Mouse (Mus musculus): ENCODE measurements around the gene Ybx1. TPM values are rescaled to one million over a fixed set of nuclear protein-coding genes. Genes with fewer than 3 reads are reported as not detected.
A peak's percentile ranks its signal among the peaks of the same experiment; 100 is the strongest.
"Not testable (repeated sequence)": the region's sequence is repeated elsewhere in the genome, so short reads cannot be mapped to it uniquely, and the experiment has no call there.

The Ybx1 gene
- polyA plus RNA-seq, 1 experiment from 2014 or later: 346 TPM

GRCm38 (mm10) chr4:119284861-119285260 lies 9.5 kb downstream of the Ybx1 start:
- no peak overlapping the region for H3K9ac ChIP-seq (ENCODE audit: low read length)
- no peaks in the 10 kb centered on the region for H3K9me3 ChIP-seq (replicated peaks; ENCODE audit: control insufficient read depth, low read length)
- H3K4me1 ChIP-seq (ENCODE audit: control insufficient read depth, insufficient read depth, low read length): peaks cover 14% of the 10 kb centered on the region; the same call in 1 of the 2 replicates
- ATAC-seq (ENCODE audit: insufficient read depth, low FRiP score): no peak
- H3K27me3 ChIP-seq (ENCODE audit: control insufficient read depth, insufficient read depth, low read length): no peaks in the 10 kb centered on the region
- no peak overlapping the region for H3K27ac ChIP-seq (ENCODE audit: low read length)
- 60% methylated on average over 1 of the region's 1 CpGs for WGBS
- peaks cover 20% of the 10 kb centered on the region for H3K36me3 ChIP-seq (ENCODE audit: control insufficient read depth, insufficient read depth, low read length)
- H3K4me2 ChIP-seq (ENCODE audit: low read depth, low read length): no peak overlapping the region
- no peak overlapping the region for H3K4me3 ChIP-seq (replicated peaks; ENCODE audit: low read length)

DNA sequence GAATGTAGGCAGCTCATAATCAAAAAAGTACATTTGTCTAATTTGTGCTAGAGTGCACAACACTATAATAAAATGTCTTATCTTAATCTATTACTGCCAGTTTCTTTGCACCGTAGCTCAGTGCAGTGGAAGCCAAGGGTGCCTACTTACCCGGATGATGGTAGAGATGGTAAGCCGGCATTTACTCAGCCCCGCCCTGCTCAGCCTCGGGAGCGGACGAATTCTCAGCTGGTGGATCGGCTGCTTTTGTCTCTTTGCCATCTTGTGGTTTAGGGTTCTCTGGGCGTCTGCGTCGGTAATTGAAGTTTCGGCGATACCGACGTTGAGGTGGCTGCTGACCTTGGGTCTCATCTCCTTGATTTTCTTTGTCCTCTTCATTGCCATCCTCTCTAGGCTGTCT lies 15.6 kb downstream of the Ybx1 start:
- not testable (repeated sequence) for H3K9me3 ChIP-seq (replicated peaks; ENCODE audit: control insufficient read depth, low read length); H3K27ac ChIP-seq (ENCODE audit: low read length); H3K4me2 ChIP-seq (ENCODE audit: low read depth, low read length); H3K4me1 ChIP-seq (ENCODE audit: control insufficient read depth, insufficient read depth, low read length); H3K27me3 ChIP-seq (ENCODE audit: control insufficient read depth, insufficient read depth, low read length); H3K4me3 ChIP-seq (replicated peaks; ENCODE audit: low read length); ATAC-seq (ENCODE audit: insufficient read depth, low FRiP score); H3K9ac ChIP-seq (ENCODE audit: low read length)
- 83% methylated on average over 15 of the region's 15 CpGs for WGBS
- peaks cover 37% of the 10 kb centered on the region for H3K36me3 ChIP-seq (ENCODE audit: control insufficient read depth, insufficient read depth, low read length)

DNA sequence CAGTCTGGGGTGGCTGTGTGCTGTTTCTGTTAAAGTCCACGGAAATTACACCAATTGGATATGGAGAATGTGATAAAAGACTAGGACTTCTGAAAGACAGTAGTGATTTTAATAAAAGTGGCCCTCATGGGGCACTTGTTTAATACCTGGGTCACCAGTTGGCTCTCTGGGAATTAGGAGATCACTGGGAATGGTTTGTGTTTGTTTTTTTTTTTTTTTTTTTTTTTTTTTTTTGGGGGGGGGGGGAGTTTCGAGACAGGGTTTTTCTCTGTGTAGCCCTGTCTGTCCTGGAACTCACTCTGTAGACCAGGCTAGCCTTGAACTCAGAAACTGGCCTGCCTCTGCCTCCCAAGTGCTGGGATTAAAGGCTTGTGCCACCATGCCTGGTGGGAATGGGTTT lies 18.7 kb downstream of the Ybx1 start:
- 67% methylated on average over 2 of the region's 2 CpGs for WGBS
- Histone ChIP-seq H3K9ac (ENCODE audit: low read length) (no peak overlapping the region), H3K4me1 (ENCODE audit: control insufficient read depth, insufficient read depth, low read length) (no peaks in the 10 kb centered on the region), H3K4me2 (ENCODE audit: low read depth, low read length) (no peak overlapping the region), H3K4me3 (replicated peaks; ENCODE audit: low read length) (no peak overlapping the region), H3K27me3 (ENCODE audit: control insufficient read depth, insufficient read depth, low read length) (no peaks in the 10 kb centered on the region), H3K27ac (ENCODE audit: low read length) (no peak overlapping the region), H3K36me3 (ENCODE audit: control insufficient read depth, insufficient read depth, low read length) (peaks cover 37% of the 10 kb centered on the region), H3K9me3 (replicated peaks; ENCODE audit: control insufficient read depth, low read length) (no peaks in the 10 kb centered on the region)
- ATAC-seq (ENCODE audit: insufficient read depth, low FRiP score): no peak

DNA sequence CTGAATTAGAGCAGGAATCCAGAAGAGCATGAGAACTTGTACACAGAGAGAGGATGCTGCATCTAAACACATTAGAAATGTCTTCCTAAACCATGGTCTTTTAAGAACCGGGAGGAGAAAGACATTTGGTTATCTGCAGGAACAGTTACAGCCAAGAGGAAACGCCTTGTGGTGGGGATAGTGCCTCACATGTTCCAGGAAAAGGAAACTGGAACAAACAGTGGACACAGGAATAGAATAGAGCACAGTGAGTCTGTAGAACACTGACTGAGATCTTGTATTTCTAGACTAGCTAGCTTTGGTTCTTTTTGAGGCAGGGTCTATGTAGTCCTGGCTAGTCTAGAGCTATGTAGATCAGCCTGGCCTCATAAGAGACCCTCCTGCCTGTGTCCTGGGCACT lies 19.2 kb downstream of the Ybx1 start:
- Histone ChIP-seq H3K36me3 (ENCODE audit: control insufficient read depth, insufficient read depth, low read length) (peaks cover 35% of the 10 kb centered on the region), H3K9me3 (replicated peaks; ENCODE audit: control insufficient read depth, low read length) (no peaks in the 10 kb centered on the region), H3K9ac (ENCODE audit: low read length) (no peak overlapping the region), H3K4me1 (ENCODE audit: control insufficient read depth, insufficient read depth, low read length) (no peaks in the 10 kb centered on the region), H3K4me2 (ENCODE audit: low read depth, low read length) (no peak overlapping the region), H3K4me3 (replicated peaks; ENCODE audit: low read length) (no peak overlapping the region), H3K27ac (ENCODE audit: low read length) (no peak overlapping the region), H3K27me3 (ENCODE audit: control insufficient read depth, insufficient read depth, low read length) (no peaks in the 10 kb centered on the region)
- ATAC-seq (ENCODE audit: insufficient read depth, low FRiP score): no peak
- 74% methylated on average over 2 of the region's 2 CpGs for WGBS

- 70% methylated on average over 1 of the region's 1 CpGs for WGBS
- Histone ChIP-seq H3K36me3 (ENCODE audit: control insufficient read depth, insufficient read depth, low read length) (peaks cover 32% of the 10 kb centered on the region), H3K4me3 (replicated peaks; ENCODE audit: low read length) (no peak overlapping the region), H3K9me3 (replicated peaks; ENCODE audit: control insufficient read depth, low read length) (no peaks in the 10 kb centered on the region), H3K9ac (ENCODE audit: low read length) (no peak overlapping the region), H3K4me2 (ENCODE audit: low read depth, low read length) (no peak overlapping the region), H3K27ac (ENCODE audit: low read length) (no peak overlapping the region), H3K4me1 (ENCODE audit: control insufficient read depth, insufficient read depth, low read length) (no peaks in the 10 kb centered on the region), H3K27me3 (ENCODE audit: control insufficient read depth, insufficient read depth, low read length) (no peaks in the 10 kb centered on the region)
- ATAC-seq (ENCODE audit: insufficient read depth, low FRiP score): 0 out of 2 replicates have a peak, but pooled peaks have one; percentile 44
Measured at GRCm38 (mm10) chr4:119274627-119275026, 19.8 kb downstream of the Ybx1 start.

- ATAC-seq (ENCODE audit: insufficient read depth, low FRiP score): no peak
- Histone ChIP-seq H3K4me1 (ENCODE audit: control insufficient read depth, insufficient read depth, low read length) (no peaks in the 10 kb centered on the region), H3K4me2 (ENCODE audit: low read depth, low read length) (no peak overlapping the region), H3K9ac (ENCODE audit: low read length) (no peak overlapping the region), H3K36me3 (ENCODE audit: control insufficient read depth, insufficient read depth, low read length) (peaks cover 9% of the 10 kb centered on the region), H3K9me3 (replicated peaks; ENCODE audit: control insufficient read depth, low read length) (no peaks in the 10 kb centered on the region), H3K27me3 (ENCODE audit: control insufficient read depth, insufficient read depth, low read length) (no peaks in the 10 kb centered on the region), H3K4me3 (replicated peaks; ENCODE audit: low read length) (no peak overlapping the region), H3K27ac (ENCODE audit: low read length) (no peak overlapping the region)
- whole genome bisulfite sequencing: 66% methylated on average over 13 of the region's 13 CpGs
Measured at GRCm38 (mm10) chr4:119266606-119267005, 27.8 kb downstream of the Ybx1 start.

- WGBS: 58% methylated on average over 3 of the region's 3 CpGs
- Histone ChIP-seq H3K4me1 (ENCODE audit: control insufficient read depth, insufficient read depth, low read length) (no peaks in the 10 kb centered on the region), H3K27me3 (ENCODE audit: control insufficient read depth, insufficient read depth, low read length) (no peaks in the 10 kb centered on the region), H3K4me3 (replicated peaks; ENCODE audit: low read length) (no peak overlapping the region), H3K9me3 (replicated peaks; ENCODE audit: control insufficient read depth, low read length) (no peaks in the 10 kb centered on the region), H3K27ac (ENCODE audit: low read length) (no peak overlapping the region), H3K9ac (ENCODE audit: low read length) (no peak overlapping the region), H3K4me2 (ENCODE audit: low read depth, low read length) (no peak overlapping the region), H3K36me3 (ENCODE audit: control insufficient read depth, insufficient read depth, low read length) (no peaks in the 10 kb centered on the region)
- ATAC-seq (ENCODE audit: insufficient read depth, low FRiP score): no peak
Measured at GRCm38 (mm10) chr4:119263459-119263858, 30.9 kb downstream of the Ybx1 start.

DNA sequence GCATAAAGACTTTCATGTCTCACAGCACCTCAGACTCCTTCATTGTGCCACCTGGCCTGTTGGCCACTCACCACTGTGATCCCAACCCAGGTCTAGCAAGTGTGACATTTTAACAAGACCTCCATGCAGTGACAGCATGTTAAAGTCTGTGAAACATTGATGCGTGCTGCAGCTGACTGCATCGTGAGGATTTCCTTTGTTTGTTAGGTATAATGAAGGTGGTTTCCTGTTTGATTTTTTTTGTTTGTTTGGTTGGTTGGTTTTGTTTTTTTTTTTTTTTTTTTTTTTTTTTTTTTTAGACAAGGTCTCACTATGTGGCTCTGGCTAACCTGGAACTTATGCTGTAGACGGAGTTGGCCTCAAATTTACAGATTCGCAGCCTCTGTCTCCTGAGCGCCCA lies 31.9 kb downstream of the Ybx1 start:
- Histone ChIP-seq H3K36me3 (ENCODE audit: control insufficient read depth, insufficient read depth, low read length) (no peaks in the 10 kb centered on the region), H3K27ac (ENCODE audit: low read length) (no peak overlapping the region), H3K9ac (ENCODE audit: low read length) (no peak overlapping the region), H3K4me2 (ENCODE audit: low read depth, low read length) (no peak overlapping the region), H3K4me3 (replicated peaks; ENCODE audit: low read length) (no peak overlapping the region), H3K27me3 (ENCODE audit: control insufficient read depth, insufficient read depth, low read length) (no peaks in the 10 kb centered on the region), H3K4me1 (ENCODE audit: control insufficient read depth, insufficient read depth, low read length) (no peaks in the 10 kb centered on the region), H3K9me3 (replicated peaks; ENCODE audit: control insufficient read depth, low read length) (no peaks in the 10 kb centered on the region)
- no peak for ATAC-seq (ENCODE audit: insufficient read depth, low FRiP score)
- 90% methylated on average over 5 of the region's 5 CpGs for WGBS

GRCm38 (mm10) chr4:119261087-119261713 lies 33.2 kb downstream of the Ybx1 start:
- no peaks in the 10 kb centered on the region for H3K9me3 ChIP-seq (replicated peaks; ENCODE audit: control insufficient read depth, low read length)
- no peak overlapping the region for H3K4me2 ChIP-seq (ENCODE audit: low read depth, low read length)
- H3K4me3 ChIP-seq (replicated peaks; ENCODE audit: low read length): no peak overlapping the region
- H3K27ac ChIP-seq (ENCODE audit: low read length): no peak overlapping the region
- no peaks in the 10 kb centered on the region for H3K27me3 ChIP-seq (ENCODE audit: control insufficient read depth, insufficient read depth, low read length)
- no peaks in the 10 kb centered on the region for H3K4me1 ChIP-seq (ENCODE audit: control insufficient read depth, insufficient read depth, low read length)
- ATAC-seq (ENCODE audit: insufficient read depth, low FRiP score): no peak
- WGBS: 49% methylated on average over 7 of the region's 7 CpGs
- no peak overlapping the region for H3K9ac ChIP-seq (ENCODE audit: low read length)
- H3K36me3 ChIP-seq (ENCODE audit: control insufficient read depth, insufficient read depth, low read length): no peaks in the 10 kb centered on the region
